Mouse (Mus musculus) ES-Bruce4 (cell line): ENCODE data around the gene Mrpl30.

Source experiments
- CTCF ChIP-seq: IDR thresholded peaks from one replicate; pipeline ENCODE4 v1.8.1; 2011; ENCODE audit warnings: low read depth, low read length
- POLR2A ChIP-seq: IDR thresholded peaks from one replicate; pipeline ENCODE4 v1.8.1; 2011; ENCODE audit warnings: low read length; ENCODE audit not compliant: insufficient read depth

DNA sequence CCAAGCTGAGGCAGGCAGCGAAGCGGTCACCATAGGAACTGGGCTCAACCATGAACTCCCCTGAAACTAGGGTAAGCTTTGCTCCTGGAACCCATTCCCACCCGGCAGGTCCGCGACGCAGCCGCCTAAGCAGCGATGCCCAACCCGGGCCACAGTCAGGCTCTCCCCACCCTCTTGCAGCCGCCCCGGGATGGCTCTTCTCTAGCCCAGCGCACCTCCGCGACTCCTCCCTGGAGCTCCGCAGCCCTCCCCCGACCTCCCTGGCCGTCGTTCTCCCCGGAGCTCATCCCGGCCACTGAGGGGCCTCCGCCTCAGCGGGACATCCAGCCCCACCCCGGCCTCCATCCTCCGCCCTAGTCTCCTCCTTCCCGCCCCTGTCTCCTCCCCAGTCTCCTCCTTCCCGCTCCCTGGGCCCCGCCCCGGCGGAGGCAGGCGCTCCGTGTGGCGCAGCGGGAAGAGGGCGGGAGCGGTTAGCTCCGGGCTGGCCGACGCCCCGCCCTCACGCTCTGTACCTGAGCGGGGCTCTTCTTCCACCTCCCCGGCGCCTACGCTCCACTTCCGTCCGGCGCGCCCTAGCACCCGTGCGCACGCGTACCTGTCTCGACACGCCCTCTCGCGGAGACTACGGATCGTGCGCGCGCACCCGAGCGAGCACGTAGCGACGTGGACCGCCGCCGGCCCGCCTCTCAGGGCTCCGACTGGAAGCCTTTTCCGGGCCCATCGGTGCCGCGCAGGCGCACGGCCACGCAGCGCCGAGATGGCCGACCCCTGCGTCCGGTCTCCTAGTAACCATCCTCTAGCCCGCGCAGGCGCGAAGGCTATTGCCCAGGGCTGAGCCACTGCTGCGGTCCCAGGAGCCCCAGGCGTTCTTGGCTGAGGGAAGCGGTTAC lies 25.5 kb upstream of the Mrpl30 start:
- TF ChIP-seq POLR2A (no peak), CTCF (no peak)
